Comparison of ENCODE assay signal across 22 mouse cellular contexts in genomic region chr9:85303378-85303777, GRCm38 (mm10). TPM values are rescaled to one million over a fixed set of nuclear protein-coding genes. Genes with fewer than 3 reads are reported as not detected.
DNase-seq lines count a peak whose midpoint lies in the region; ATAC-seq lines count a peak whose summit lies in the region.
"Had no signal": no experiment of that assay in that cellular context is flagged by ENCODE, and none has a peak within 500 bp of the region (broad histone marks: within the 10 kb centered on the region; RNA-seq: fewer than 3 reads in every experiment).

No protein-coding gene starts in this region.

- peak; percentile 56 for ATAC-seq in common myeloid progenitor, adult 5-6 weeks (replicated peaks; ENCODE audit: low read depth, poor library complexity, severe bottlenecking)
- 0 out of 2 replicates have a peak, but pooled peaks have one; percentile 34 for ATAC-seq in megakaryocyte progenitor cell, adult 5-6 weeks (replicated peaks; ENCODE audit: poor library complexity)
- ATAC-seq: activated CD4-positive, CD25-positive, alpha-beta regulatory T cell, adult 4 months; CD4-positive, CD25-positive, alpha-beta regulatory T cell, adult 4 months; forebrain, embryonic 13.5 days; forebrain, embryonic 15.5 days; forebrain, postnatal 0 days; Patski had no signal

- peak; percentile 51 for DNase-seq in 416B (ENCODE audit: low read depth)
- DNase-seq in ovary, adult 18-20 months (ENCODE audit: low spot score), result no peak
- no peak for DNase-seq in urinary bladder, postnatal 4 days (ENCODE audit: low spot score in 2 of 2)
- DNase-seq: adrenal gland, adult 8-10 months; adrenal gland, postnatal 14 days; adrenal gland, postnatal 36 days; cerebellum, adult 18-20 months; cerebellum, adult 8-10 months; cerebellum, adult 9-11 months; cerebellum, postnatal 14 days; cerebellum, postnatal 36 days; forebrain, postnatal 0 days had no signal

RNA-seq across cellular contexts. Expression of gene Gm11114, which starts 9.2 kb away (rescaled TPM):
- not detected in 2 replicates for total RNA-seq in common myeloid progenitor, adult 5-6 weeks (2017)
- total RNA-seq in megakaryocyte progenitor cell, adult 5-6 weeks (2015), result not detected in 2 replicates
- total RNA-seq in megakaryocyte progenitor cell, adult 5-6 weeks (2017), result not detected in 2 replicates
- total RNA-seq: adrenal gland, adult 18-20 months; adrenal gland, adult 8-10 months; adrenal gland, postnatal 14 days; adrenal gland, postnatal 36 days; CH12.LX; forebrain, postnatal 0 days; G1E had no signal

RNA-seq across cellular contexts. Expression of gene Tent5a, which starts 23.8 kb away (rescaled TPM):
- total RNA-seq in common myeloid progenitor, adult 5-6 weeks (2017), result 23.4 and 32.7 TPM in 2 replicates
- total RNA-seq in megakaryocyte progenitor cell, adult 5-6 weeks (2015), result 63.7 and 69.3 TPM in 2 replicates
- total RNA-seq in megakaryocyte progenitor cell, adult 5-6 weeks (2017), result 41.2 and 44.4 TPM in 2 replicates
